Mouse (Mus musculus) liver, postnatal 0 days (tissue): ENCODE data around the gene Ackr3.

ENCODE experiments used
- CTCF ChIP-seq: sonication (generic); IDR thresholded peaks from 2 replicates; pipeline ENCODE4 v1.5.1; 2016; ENCODE audit warnings: antibody characterized with exemption, low read depth
- EP300 ChIP-seq: IDR thresholded peaks from 2 replicates; pipeline ENCODE4 v1.6.1; 2016; ENCODE audit warnings: antibody characterized with exemption, low read depth, mild to moderate bottlenecking

DNA sequence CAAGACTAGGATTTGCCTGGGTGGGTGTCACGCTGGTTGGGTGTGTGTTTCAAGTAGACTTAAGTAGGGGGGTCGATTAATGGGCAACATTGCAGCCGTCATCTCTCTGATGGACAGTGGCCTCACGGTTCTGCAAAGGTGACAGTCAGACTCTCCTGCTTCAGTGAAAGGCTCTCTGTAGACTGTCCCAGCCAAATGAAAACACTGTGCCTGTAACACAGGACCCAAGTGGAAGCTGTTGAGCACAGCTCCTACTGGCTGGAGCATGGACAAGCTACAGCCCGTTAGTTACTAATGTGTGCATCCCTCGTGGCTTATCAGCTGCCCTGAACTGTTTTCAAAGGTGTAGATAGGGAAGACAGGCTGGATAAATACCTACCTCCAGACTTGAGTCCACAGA, 3.5 kb downstream of the Ackr3 start:
- TF ChIP-seq CTCF (no peak), EP300 (no peak)
